Mouse (Mus musculus) limb, embryonic 12.5 days (tissue): ENCODE measurements around the gene Epb41. TPM values are rescaled to one million over a fixed set of nuclear protein-coding genes. Genes with fewer than 3 reads are reported as not detected.

ENCODE experiments used
- ATAC-seq: fragments of 200-750 bp; cut with Nextera tagmentation; 2 replicates; pipeline ENCODE4 v1.8.0; 2017; ENCODE audit warnings: low read depth, moderate TSS enrichment; ENCODE audit not compliant: insufficient number of reproducible peaks, insufficient read depth, low FRiP score, low TSS enrichment
- H3K27ac ChIP-seq: fragments of 300-500 bp; sonication (generic); 2 replicates; pipeline ENCODE4 v1.5.1; 2016; ENCODE audit warnings: mild to moderate bottlenecking, moderate library complexity
- H3K27me3 ChIP-seq: fragments of 300-500 bp; sonication (generic); 2 replicates; pipeline ENCODE4 v1.6.1; 2016; ENCODE audit warnings: mild to moderate bottlenecking, moderate library complexity
- H3K36me3 ChIP-seq: fragments of 300-500 bp; sonication (generic); 2 replicates; pipeline ENCODE4 v1.6.1; 2016; ENCODE audit warnings: mild to moderate bottlenecking, moderate library complexity
- H3K4me1 ChIP-seq: fragments of 300-500 bp; sonication (generic); replicated peaks from 2 replicates; pipeline ENCODE4 v1.6.1; 2016
- H3K4me2 ChIP-seq: fragments of 300-500 bp; sonication (generic); 2 replicates; pipeline ENCODE4 v1.6.1; 2016; ENCODE audit warnings: mild to moderate bottlenecking, moderate library complexity
- H3K4me3 ChIP-seq: fragments of 300-500 bp; sonication (generic); replicated peaks from 2 replicates; pipeline ENCODE4 v1.5.1; 2016; ENCODE audit warnings: mild to moderate bottlenecking
- H3K9ac ChIP-seq: fragments of 300-500 bp; sonication (generic); replicated peaks from 2 replicates; pipeline ENCODE4 v1.6.1; 2016; ENCODE audit warnings: mild to moderate bottlenecking, moderate library complexity
- H3K9me3 ChIP-seq: fragments of 300-500 bp; sonication (generic); 2 replicates; pipeline ENCODE4 v1.6.1; 2016; ENCODE audit warnings: mild to moderate bottlenecking, moderate library complexity
- WGBS: fragments of 180-500 bp; shearing (Covaris S2); methylation state at CpG from one replicate; pipeline ENCODE4 v1.1.7; 2016; 5-methylcytosine and 5-hydroxymethylcytosine counted together
- polyA plus RNA-seq: library from polyadenylated mRNA; unstranded; fragments of >200 nt; fragmentation: Nextera tagmentation; extraction: Ambion mirVana; gene quantifications from 2 replicates; pipeline ENCODE4 v1.2.1, GENCODE M21; 2016

Epb41 gene
- polyA plus RNA-seq, 1 experiment from 2014 or later, result 118 TPM

DNA sequence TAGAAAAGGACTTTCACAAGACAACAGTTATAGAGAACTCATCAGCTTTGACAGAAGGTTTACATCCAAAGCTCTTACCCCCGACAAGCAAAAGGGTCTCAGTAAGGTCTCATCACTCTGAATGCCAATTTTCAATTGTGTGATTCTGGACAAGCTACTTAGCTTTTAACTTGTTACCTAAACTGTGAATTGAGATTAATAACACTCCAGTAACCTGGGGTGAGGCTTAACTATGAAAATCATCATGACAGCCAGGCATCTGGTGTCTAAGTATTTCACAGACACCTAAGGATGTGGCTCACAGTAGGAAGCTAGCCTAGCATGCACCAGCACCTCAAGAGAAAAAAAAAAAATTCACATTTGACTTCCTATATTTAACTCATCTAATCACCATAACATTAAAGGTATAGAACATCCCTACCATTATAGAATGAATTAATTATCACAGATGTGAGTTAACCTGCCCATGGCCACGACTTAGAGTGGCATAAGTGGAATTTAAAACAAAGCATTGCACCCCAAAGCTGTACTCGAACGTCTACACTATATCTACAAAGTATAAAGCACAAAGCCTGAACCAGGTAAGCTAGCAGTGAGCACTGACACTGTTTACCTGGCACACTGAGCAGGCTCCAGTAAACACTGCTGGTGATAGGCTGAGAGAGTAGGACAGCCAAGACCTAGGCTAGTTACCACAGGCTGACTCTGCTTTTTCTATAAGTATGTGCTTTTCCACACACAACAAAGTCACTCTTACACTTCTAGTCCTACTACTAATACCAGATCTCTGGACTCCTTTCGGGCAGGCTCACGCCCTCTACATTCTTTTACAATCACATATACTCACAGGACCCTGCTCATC is 33.4 kb downstream of the Epb41 start:
- Histone ChIP-seq H3K9ac (no peak overlapping the region), H3K36me3 (no peaks in the 10 kb centered on the region), H3K4me1 (peaks cover 40% of the 10 kb centered on the region), H3K4me3 (no peak overlapping the region), H3K9me3 (no peaks in the 10 kb centered on the region), H3K27me3 (no peaks in the 10 kb centered on the region), H3K27ac (no peak overlapping the region), H3K4me2 (no peak overlapping the region)
- WGBS, result 91% methylated on average over 6 of the region's 6 CpGs
- ATAC-seq, result no peak

DNA sequence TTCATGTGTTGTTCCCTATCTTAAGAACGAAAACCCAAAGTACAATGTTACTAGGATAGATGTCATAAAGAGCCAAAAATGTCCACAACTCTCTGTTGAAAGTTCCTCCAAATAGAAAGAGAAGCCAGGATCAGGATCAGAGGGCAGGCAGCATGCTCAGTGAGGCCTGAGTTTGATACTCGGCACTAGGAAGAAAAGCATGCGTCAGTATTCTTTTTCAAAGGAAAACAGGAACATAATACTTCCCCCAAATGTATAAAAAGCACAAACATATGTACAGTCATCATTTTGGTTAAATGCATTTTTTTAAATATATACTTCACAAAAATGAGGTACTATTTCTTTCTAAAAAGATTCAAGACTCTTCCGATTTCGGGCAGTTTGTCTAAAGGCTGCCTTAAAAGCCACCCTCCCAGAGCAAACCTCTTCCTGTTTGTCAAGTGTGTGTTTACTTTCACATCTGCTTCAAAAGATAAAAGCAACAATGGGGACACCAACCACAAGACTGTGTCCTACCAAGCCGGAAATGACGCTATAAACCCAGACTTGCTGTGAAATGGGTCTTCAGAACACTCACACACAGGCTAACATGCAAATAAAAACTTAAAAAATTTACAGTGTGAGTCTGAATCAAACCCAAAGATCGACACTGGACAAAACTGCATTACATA is 35.0 kb downstream of the Epb41 start:
- Histone ChIP-seq H3K9me3 (no peaks in the 10 kb centered on the region), H3K27me3 (no peaks in the 10 kb centered on the region), H3K4me3 (no peak overlapping the region), H3K4me2 (no peak overlapping the region), H3K9ac (no peak overlapping the region), H3K4me1 (peaks cover 33% of the 10 kb centered on the region), H3K27ac (no peak overlapping the region), H3K36me3 (no peaks in the 10 kb centered on the region)
- 80% methylated on average over 8 of the region's 8 CpGs for WGBS
- ATAC-seq, result no peak

DNA sequence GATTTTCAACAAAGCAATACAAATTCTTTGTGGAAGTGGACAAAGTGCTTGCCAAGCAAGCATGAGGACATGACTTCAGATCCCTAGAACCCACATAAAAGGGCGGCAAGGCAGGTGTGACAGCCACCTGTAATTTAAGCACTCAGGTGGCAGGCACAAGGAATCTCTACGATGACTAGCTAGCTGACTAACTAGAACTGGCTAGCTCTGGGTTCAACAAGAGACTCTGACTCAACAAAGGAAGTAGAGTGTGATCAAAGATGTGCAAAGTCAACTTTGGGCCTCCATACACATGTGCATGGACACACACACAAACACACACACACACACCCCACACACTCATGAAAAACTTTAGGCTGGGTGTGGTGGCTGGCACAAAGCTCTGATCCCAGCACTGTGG is 35.6 kb downstream of the Epb41 start:
- Histone ChIP-seq H3K4me3 (no peak overlapping the region), H3K9me3 (no peaks in the 10 kb centered on the region), H3K27me3 (no peaks in the 10 kb centered on the region), H3K36me3 (no peaks in the 10 kb centered on the region), H3K4me1 (peaks cover 33% of the 10 kb centered on the region), H3K27ac (0 out of 2 replicates have a peak overlapping the region, but pooled peaks have one; percentile 7), H3K4me2 (no peak overlapping the region), H3K9ac (no peak overlapping the region)
- WGBS, result 86% methylated on average over 2 of the region's 2 CpGs
- ATAC-seq, result no peak

DNA sequence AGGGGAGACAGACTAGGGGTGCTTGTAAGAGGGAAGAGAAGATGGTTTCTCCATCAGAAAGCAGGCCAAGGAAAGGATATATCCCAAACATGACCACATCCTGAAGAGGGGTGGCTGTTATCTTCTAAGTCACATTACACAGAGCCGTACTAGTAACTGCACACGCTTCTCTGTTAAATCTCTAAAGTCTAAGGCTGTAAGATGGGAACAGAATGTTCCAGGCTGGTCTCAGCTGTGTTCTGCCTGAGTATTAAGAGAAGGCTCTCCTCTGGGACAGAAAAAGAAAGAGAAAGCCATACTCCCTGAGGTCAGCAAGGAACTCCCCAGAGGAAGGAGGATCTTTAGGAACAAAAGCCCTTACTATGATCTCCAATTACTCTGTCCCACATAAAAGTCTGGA is 36.3 kb downstream of the Epb41 start:
- H3K36me3 ChIP-seq, result no peaks in the 10 kb centered on the region
- no peak overlapping the region for H3K4me3 ChIP-seq
- WGBS, result 93% methylated on average over 2 of the region's 2 CpGs
- no peaks in the 10 kb centered on the region for H3K9me3 ChIP-seq
- H3K9ac ChIP-seq, result no peak overlapping the region
- H3K27me3 ChIP-seq, result no peaks in the 10 kb centered on the region
- no peak for ATAC-seq
- no peak overlapping the region for H3K27ac ChIP-seq
- H3K4me2 ChIP-seq, result no peak overlapping the region
- H3K4me1 ChIP-seq, result peaks cover 30% of the 10 kb centered on the region

DNA sequence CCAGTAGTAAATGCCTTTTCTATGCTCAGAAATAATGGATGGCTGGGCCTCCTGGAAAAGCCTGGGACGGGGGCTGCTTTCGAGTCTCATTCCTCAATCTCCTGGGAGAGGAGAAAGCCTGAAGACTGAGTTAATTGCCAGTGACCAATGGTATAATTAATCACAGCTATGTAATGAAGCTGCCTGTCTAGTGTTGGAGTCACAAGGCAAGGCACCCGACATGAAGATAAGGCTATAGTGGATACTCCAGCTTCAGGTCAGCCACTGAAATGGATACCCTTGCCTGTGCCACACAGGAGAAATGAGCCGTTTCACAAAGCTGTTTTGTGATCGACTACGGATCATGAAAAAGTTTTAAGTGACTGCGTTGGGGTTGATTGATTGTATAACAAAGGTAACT is 37.1 kb downstream of the Epb41 start:
- ATAC-seq, result no peak
- Histone ChIP-seq H3K4me2 (no peak overlapping the region), H3K4me3 (no peak overlapping the region), H3K27me3 (no peaks in the 10 kb centered on the region), H3K36me3 (no peaks in the 10 kb centered on the region), H3K27ac (no peak overlapping the region), H3K9me3 (no peaks in the 10 kb centered on the region), H3K9ac (no peak overlapping the region), H3K4me1 (peaks cover 29% of the 10 kb centered on the region)
- 47% methylated on average over 7 of the region's 7 CpGs for WGBS

- WGBS, result 83% methylated on average over 5 of the region's 5 CpGs
These were observed 38.0 kb downstream of the Epb41 start for GRCm38 (mm10) chr4:132037137-132037536.

GRCm38 (mm10) chr4:132034242-132034641 is 40.9 kb downstream of the Epb41 start:
- peak; percentile 47; the same call in 1 of the 2 replicates for ATAC-seq
- WGBS, result 27% methylated on average over 2 of the region's 2 CpGs
- no peak overlapping the region for H3K27ac ChIP-seq
- no peak overlapping the region for H3K4me2 ChIP-seq
- H3K4me3 ChIP-seq, result no peak overlapping the region
- H3K9ac ChIP-seq, result no peak overlapping the region
- H3K4me1 ChIP-seq, result peaks cover 44% of the 10 kb centered on the region
- no peaks in the 10 kb centered on the region for H3K36me3 ChIP-seq
- H3K9me3 ChIP-seq, result no peaks in the 10 kb centered on the region
- H3K27me3 ChIP-seq, result no peaks in the 10 kb centered on the region

More at GRCm38 (mm10) chr4:132037137-132037536, 38.0 kb downstream of the Epb41 start:
- Histone ChIP-seq H3K4me2 (no peak overlapping the region), H3K9me3 (no peaks in the 10 kb centered on the region), H3K4me1 (peaks cover 29% of the 10 kb centered on the region), H3K27me3 (no peaks in the 10 kb centered on the region), H3K27ac (no peak overlapping the region), H3K36me3 (no peaks in the 10 kb centered on the region), H3K9ac (no peak overlapping the region), H3K4me3 (no peak overlapping the region)
- ATAC-seq, result no peak

DNA sequence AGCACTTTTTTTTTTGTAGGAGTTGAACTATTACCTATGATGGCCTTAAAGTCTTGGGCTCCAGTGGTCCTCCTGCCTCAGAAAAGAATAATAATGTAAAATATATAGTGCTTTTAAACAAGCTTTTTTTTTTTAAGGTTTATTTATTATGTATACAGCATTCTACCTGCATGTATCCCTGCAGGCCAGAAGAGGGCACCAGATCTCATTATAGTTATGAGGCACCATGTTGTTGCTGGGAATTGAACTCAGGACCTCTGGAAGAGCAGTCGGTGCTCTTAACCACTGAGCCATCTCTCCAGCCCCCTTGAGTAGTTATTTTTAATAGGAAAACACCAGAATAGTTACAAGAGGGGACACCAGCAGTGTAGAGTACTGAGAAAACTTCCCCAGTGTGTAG is 41.9 kb downstream of the Epb41 start:
- Histone ChIP-seq H3K36me3 (no peaks in the 10 kb centered on the region), H3K9ac (no peak overlapping the region), H3K4me2 (no peak overlapping the region), H3K4me1 (peaks cover 37% of the 10 kb centered on the region), H3K27ac (no peak overlapping the region), H3K27me3 (no peaks in the 10 kb centered on the region), H3K4me3 (no peak overlapping the region), H3K9me3 (no peaks in the 10 kb centered on the region)
- ATAC-seq, result no peak
- WGBS, result 89% methylated on average over 1 of the region's 1 CpGs

DNA sequence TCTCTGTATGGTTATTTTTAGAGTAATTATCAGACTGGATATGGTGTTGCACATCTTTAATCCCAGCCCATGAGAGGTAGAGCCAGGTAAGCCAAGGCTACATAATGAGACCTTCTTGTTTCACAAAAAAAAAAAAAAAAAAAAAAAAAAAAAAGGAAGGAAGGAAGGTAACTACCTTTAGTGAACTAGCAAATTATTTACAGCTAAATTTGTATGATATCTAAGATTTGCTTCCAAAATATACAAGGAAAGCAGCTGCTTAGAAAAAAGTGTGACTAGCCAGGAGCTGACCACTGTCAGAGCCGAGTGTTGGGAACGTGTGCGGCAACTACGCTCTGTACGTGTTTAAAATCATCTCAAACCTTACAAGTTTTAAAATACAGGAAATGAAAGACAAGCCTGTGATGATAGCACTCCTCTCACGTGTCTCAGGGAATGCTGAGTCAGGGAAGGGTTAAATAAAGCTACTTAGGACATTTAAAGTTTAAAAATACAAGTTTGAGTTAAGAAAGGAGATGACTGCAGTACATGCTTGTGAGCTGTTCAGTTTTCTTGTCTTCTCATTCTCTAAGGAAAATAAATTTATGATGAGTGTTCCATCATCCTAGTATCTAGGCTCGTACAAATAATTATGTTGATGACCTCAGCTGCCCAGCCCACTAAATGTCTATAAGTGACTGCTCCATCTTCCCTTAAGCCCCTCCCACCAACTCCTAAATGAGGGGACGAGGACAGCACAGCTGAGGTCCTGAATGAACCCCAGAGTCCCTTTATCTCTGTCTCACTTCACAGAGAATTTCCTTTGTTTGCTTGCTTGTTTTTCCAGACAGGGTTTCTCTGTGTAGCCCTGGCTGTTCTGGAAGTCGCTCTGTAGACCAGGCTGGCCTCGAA is 45.0 kb downstream of the Epb41 start:
- Histone ChIP-seq H3K4me3 (no peak overlapping the region), H3K4me2 (no peak overlapping the region), H3K27ac (no peak overlapping the region), H3K4me1 (peaks cover 30% of the 10 kb centered on the region), H3K36me3 (no peaks in the 10 kb centered on the region), H3K9ac (no peak overlapping the region), H3K27me3 (no peaks in the 10 kb centered on the region), H3K9me3 (no peaks in the 10 kb centered on the region)
- no peak for ATAC-seq
- WGBS, result 68% methylated on average over 10 of the region's 10 CpGs

DNA sequence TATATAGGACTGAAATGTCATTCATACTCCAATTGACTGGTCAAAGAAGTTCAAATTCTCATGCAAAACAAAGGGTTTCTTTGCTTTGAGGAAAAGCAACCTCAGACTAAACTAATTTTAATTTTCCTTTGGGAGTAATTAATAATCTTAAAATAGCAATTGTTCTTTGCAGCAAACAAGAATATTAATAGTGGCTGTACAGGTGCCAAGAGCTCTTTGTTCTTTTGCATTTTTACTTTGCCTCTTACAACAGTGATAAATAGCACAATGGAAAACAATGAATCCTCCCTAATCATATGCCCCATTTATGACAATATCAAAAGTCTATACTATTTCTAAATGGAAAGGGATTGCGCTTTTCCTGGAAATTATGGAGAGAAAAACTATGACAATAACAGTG is 47.3 kb downstream of the Epb41 start:
- 98% methylated on average over 1 of the region's 1 CpGs for WGBS
- H3K4me2 ChIP-seq, result no peak overlapping the region
- H3K27ac ChIP-seq, result no peak overlapping the region
- H3K27me3 ChIP-seq, result no peaks in the 10 kb centered on the region
- peaks cover 27% of the 10 kb centered on the region for H3K4me1 ChIP-seq
- no peak overlapping the region for H3K9ac ChIP-seq
- H3K4me3 ChIP-seq, result no peak overlapping the region
- no peak for ATAC-seq
- H3K36me3 ChIP-seq, result no peaks in the 10 kb centered on the region
- no peaks in the 10 kb centered on the region for H3K9me3 ChIP-seq

DNA sequence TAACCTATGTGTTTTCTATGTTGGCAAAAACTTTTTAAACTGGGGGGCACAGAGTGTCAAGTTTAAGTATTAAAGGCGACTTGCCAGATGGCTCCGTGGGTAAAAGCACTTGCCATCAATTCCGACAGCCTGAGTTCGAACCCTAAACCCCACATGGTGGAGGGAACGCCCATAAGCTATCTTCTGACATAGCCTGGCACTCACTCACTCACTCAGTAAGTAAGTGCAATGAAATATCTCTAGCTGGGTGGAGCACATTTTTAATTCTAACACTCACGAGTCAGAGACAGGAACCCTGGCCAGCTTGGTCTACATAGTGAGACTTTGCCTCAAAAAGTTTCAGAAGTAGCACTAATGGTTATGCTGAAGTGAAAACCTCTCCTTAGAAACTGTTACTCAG is 48.0 kb downstream of the Epb41 start:
- WGBS, result 80% methylated on average over 6 of the region's 6 CpGs
- peaks cover 27% of the 10 kb centered on the region for H3K4me1 ChIP-seq
- H3K4me3 ChIP-seq, result no peak overlapping the region
- no peaks in the 10 kb centered on the region for H3K36me3 ChIP-seq
- H3K9me3 ChIP-seq, result no peaks in the 10 kb centered on the region
- no peak for ATAC-seq
- no peak overlapping the region for H3K4me2 ChIP-seq
- H3K27ac ChIP-seq, result no peak overlapping the region
- H3K9ac ChIP-seq, result no peak overlapping the region
- no peaks in the 10 kb centered on the region for H3K27me3 ChIP-seq
